Mouse (Mus musculus) testis, adult 2 months (tissue): ENCODE results near the gene Wdr93.

Experiments
- CTCF ChIP-seq: fragments of 200-500 bp; IDR thresholded peaks from 2 replicates; pipeline ENCODE4 v1.5.1; 2012; ENCODE audit warnings: low read depth, mild to moderate bottlenecking, inconsistent platforms, low read length, moderate library complexity; ENCODE audit not compliant: control insufficient read depth, insufficient read depth, insufficient replicate concordance
- POLR2A ChIP-seq: fragments of 200-500 bp; IDR thresholded peaks from 2 replicates; pipeline ENCODE4 v1.6.1; 2012; ENCODE audit warnings: low read depth, mild to moderate bottlenecking, inconsistent platforms, low read length, moderate library complexity; ENCODE audit not compliant: control insufficient read depth

GRCm38 (mm10) chr7:79749511-79749910, 6.5 kb downstream of the Wdr93 start:
- TF ChIP-seq CTCF, result no peak
- TF ChIP-seq POLR2A, result no peak
